Mouse (Mus musculus) common myeloid progenitor, adult 5-6 weeks (primary cell): ENCODE results near the gene Ctsd. TPM values are rescaled to one million over a fixed set of nuclear protein-coding genes. Genes with fewer than 3 reads are reported as not detected.

ENCODE experiments used
- ATAC-seq: replicated peaks from 2 replicates; pipeline ENCODE4 v1.8.0; 2016; ENCODE audit warnings: low read depth, mild to moderate bottlenecking, moderate TSS enrichment, inconsistent platforms; ENCODE audit not compliant: poor library complexity, severe bottlenecking
- total RNA-seq: library from RNA; stranded (forward); fragments of 200-1000, 187-1606 nt; gene quantifications from 2 replicates; pipeline ENCODE4 v1.2.3, GENCODE M21; 2017

Gene Ctsd
- total RNA-seq, 1 experiment from 2014 or later: 134 TPM

GRCm38 (mm10) chr7:142377233-142377925, 10.5 kb downstream of the Ctsd start:
- peak; percentile 30; the same call in 1 of the 2 replicates for ATAC-seq

- no peak for ATAC-seq
These were observed 11.7 kb downstream of the Ctsd start for GRCm38 (mm10) chr7:142376096-142376495.

GRCm38 (mm10) chr7:142375261-142375724, 12.5 kb downstream of the Ctsd start:
- 0 out of 2 replicates have a peak, but pooled peaks have one; percentile 26 for ATAC-seq

- no peak for ATAC-seq
These were observed 13.3 kb downstream of the Ctsd start for GRCm38 (mm10) chr7:142374413-142375015.

- no peak for ATAC-seq
These were observed 14.0 kb downstream of the Ctsd start, which contains the start of gene Ifitm10 for GRCm38 (mm10) chr7:142373641-142374412. Gene Ifitm10, minus strand, starts transcription at chr7:142373753.

GRCm38 (mm10) chr7:142373039-142373438, 14.8 kb downstream of the Ctsd start:
- ATAC-seq: no peak

- ATAC-seq: peak; percentile 23
These were observed 15.8 kb downstream of the Ctsd start for GRCm38 (mm10) chr7:142371768-142372661.

GRCm38 (mm10) chr7:142371398-142371767, 16.5 kb downstream of the Ctsd start:
- ATAC-seq: peak; percentile 19

- ATAC-seq: no peak
These were observed 16.9 kb downstream of the Ctsd start for GRCm38 (mm10) chr7:142370937-142371336.

- ATAC-seq: no peak
These were observed 18.0 kb downstream of the Ctsd start for GRCm38 (mm10) chr7:142369820-142370219.

GRCm38 (mm10) chr7:142368856-142369255, 19.0 kb downstream of the Ctsd start:
- no peak for ATAC-seq

- ATAC-seq: no peak
These were observed 24.7 kb downstream of the Ctsd start for GRCm38 (mm10) chr7:142363107-142363506.

GRCm38 (mm10) chr7:142360743-142361142, 27.1 kb downstream of the Ctsd start:
- ATAC-seq: 0 out of 2 replicates have a peak, but pooled peaks have one; percentile 48

GRCm38 (mm10) chr7:142359129-142359528, 28.7 kb downstream of the Ctsd start:
- no peak for ATAC-seq

- no peak for ATAC-seq
These were observed 30.3 kb downstream of the Ctsd start for GRCm38 (mm10) chr7:142357566-142357965.

GRCm38 (mm10) chr7:142354661-142355233, 33.1 kb downstream of the Ctsd start:
- peak; percentile 19; the same call in 1 of the 2 replicates for ATAC-seq

GRCm38 (mm10) chr7:142353854-142354253, 34.0 kb downstream of the Ctsd start:
- ATAC-seq: peak; percentile 77

GRCm38 (mm10) chr7:142351569-142351968, 36.3 kb downstream of the Ctsd start:
- peak; percentile 50; the same call in 1 of the 2 replicates for ATAC-seq

- ATAC-seq: no peak
These were observed 38.4 kb downstream of the Ctsd start for GRCm38 (mm10) chr7:142349308-142349961.
